Mouse (Mus musculus) inflammation-experienced regulatory T-cells, adult 16 weeks (primary cell): ENCODE measurements around the gene Arl4d. TPM values are rescaled to one million over a fixed set of nuclear protein-coding genes. Genes with fewer than 3 reads are reported as not detected.

Experiments used
- polyA plus RNA-seq: library from polyadenylated mRNA; unstranded; fragments of 100-300 nt; shearing (Covaris generic); gene quantifications from one replicate; pipeline ENCODE4 v1.2.1, GENCODE M21; 2017

Gene Arl4d
- polyA plus RNA-seq: 1.5 TPM

GRCm38 (mm10) chr11:101664825-101665635, at the start of gene Arl4d:
Gene Arl4d, plus strand, starts transcription at chr11:101665541.

DNA sequence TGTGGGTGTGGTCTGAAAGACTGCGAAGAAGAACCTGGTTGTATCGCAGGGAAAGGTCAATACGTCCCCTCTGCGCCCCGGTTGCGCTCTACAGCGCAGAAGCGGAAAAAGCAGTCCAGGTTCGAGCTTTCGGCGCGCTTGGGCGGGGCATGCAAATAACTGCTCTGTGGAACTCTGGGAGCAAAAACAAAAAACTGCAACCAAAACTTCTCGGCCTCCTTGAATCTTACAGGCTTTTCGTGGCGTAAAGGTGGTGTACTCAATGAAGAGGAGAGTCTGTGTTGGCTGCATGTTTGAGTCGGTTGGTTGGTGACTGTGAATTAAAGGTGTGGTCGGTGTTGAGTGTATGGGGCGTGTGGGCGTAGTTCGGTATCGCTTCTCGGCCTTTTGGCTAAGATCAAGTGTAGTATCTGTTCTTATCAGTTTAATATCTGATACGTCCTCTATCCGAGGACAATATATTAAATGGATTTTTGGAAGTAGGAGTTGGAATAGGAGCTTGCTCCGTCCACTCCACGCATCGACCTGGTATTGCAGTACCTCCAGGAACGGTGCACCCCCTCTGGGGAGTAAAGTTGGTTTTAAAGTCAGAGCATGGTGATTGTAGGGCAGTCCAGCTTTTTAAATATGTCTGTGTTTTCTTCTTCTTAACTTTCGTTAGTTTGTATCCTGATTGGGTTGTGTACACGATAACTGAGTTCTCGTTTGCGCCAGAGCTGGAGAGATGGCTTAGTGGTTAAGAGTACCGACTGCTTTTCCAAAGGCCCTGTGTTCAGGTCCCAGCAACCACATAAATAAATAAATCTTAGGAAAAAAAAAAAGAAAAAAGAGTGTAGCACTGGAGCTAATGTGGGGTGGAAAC, 38.1 kb upstream of the Arl4d start, which contains the start of gene Rdm1:
Gene Rdm1, plus strand, starts transcription at position 201 of the 862 bp plus-strand sequence.

Other genes with a start within 250 kb of the Arl4d start
- 48.9 TPM for gene Aarsd1, start 247.9 kb upstream of the Arl4d start, polyA plus RNA-seq
- gene Gm27029, start 240.7 kb upstream of the Arl4d start, polyA plus RNA-seq: 0.45 TPM
- gene Rundc1, start 240.5 kb upstream of the Arl4d start, polyA plus RNA-seq: 13.4 TPM
- gene Ptges3l, start 240.2 kb upstream of the Arl4d start, polyA plus RNA-seq: 1.7 TPM
- gene Rpl27, start 223.2 kb upstream of the Arl4d start, polyA plus RNA-seq: 299 TPM
- gene Ifi35, start 217.1 kb upstream of the Arl4d start, polyA plus RNA-seq: 186 TPM
- gene Rnd2, start 200.5 kb upstream of the Arl4d start, polyA plus RNA-seq: not detected
- gene Vat1, start 199.3 kb upstream of the Arl4d start, polyA plus RNA-seq: 0.34 TPM
- 3.8 TPM for gene Brca1, start 113.6 kb upstream of the Arl4d start, polyA plus RNA-seq
- gene Nbr1, start 113.4 kb upstream of the Arl4d start, polyA plus RNA-seq: 152 TPM
- 16.7 TPM for gene Tmem106a, start 83.3 kb upstream of the Arl4d start, polyA plus RNA-seq
- not detected for gene Gm11634, start 66.3 kb upstream of the Arl4d start, polyA plus RNA-seq
- 85.4 TPM for gene Rdm1, start 38.3 kb upstream of the Arl4d start, polyA plus RNA-seq
- 64.5 TPM for gene Dhx8, start 67.4 kb downstream of the Arl4d start, polyA plus RNA-seq
- not detected for gene Etv4, start 119.8 kb downstream of the Arl4d start, polyA plus RNA-seq
- gene Meox1, start 228.8 kb downstream of the Arl4d start, polyA plus RNA-seq: not detected